8 mouse cellular contexts compared by ENCODE assay signal in genomic region chr5:121660897-121661254, GRCm38 (mm10). TPM values are rescaled to one million over a fixed set of nuclear protein-coding genes. Genes with fewer than 3 reads are reported as not detected.
DNase-seq lines count a peak whose midpoint lies in the region; ATAC-seq and TF ChIP-seq lines count a peak whose summit lies in the region.

No protein-coding gene starts in this region.

- H3K4me2 ChIP-seq in kidney, embryonic 15.5 days = peak overlapping the region; percentile 90
- H3K4me2 ChIP-seq in embryonic facial prominence, embryonic 14.5 days (ENCODE audit: low read depth, low read length) = peak overlapping the region; percentile 87
- H3K4me2 ChIP-seq in intestine, embryonic 15.5 days (replicated peaks) = peak overlapping the region; percentile 83

- ATAC-seq in kidney, embryonic 15.5 days (replicated peaks; ENCODE audit: low FRiP score) = peak; percentile 24; the same call in 1 of the 2 replicates
- ATAC-seq in embryonic facial prominence, embryonic 14.5 days (ENCODE audit: low read depth) = no peak
- ATAC-seq in intestine, embryonic 15.5 days = peak; percentile 32

- peaks cover 17% of the 10 kb centered on the region for H3K4me1 ChIP-seq in kidney, embryonic 15.5 days
- H3K4me1 ChIP-seq in ES-Bruce4 (ENCODE audit: control insufficient read depth, insufficient read depth, low read length) = no peaks in the 10 kb centered on the region
- peaks cover 10% of the 10 kb centered on the region for H3K4me1 ChIP-seq in embryonic facial prominence, embryonic 14.5 days (ENCODE audit: control insufficient read depth, insufficient read depth, low read length)
- H3K4me1 ChIP-seq in intestine, embryonic 15.5 days (replicated peaks) = peaks cover 9% of the 10 kb centered on the region
- H3K4me1 ChIP-seq in midbrain, embryonic 10.5 days = peaks cover 25% of the 10 kb centered on the region

- under 1% methylated on average over 25 of the region's 26 CpGs for WGBS in kidney, embryonic 15.5 days
- under 1% methylated on average over 24 of the region's 26 CpGs for WGBS in embryonic facial prominence, embryonic 14.5 days
- WGBS in intestine, embryonic 15.5 days = under 1% methylated on average over 26 of the region's 26 CpGs
- 2% methylated on average over 26 of the region's 26 CpGs for WGBS in midbrain, embryonic 10.5 days

- H3K36me3 ChIP-seq in kidney, embryonic 15.5 days = peaks cover 36% of the 10 kb centered on the region
- peaks cover 8% of the 10 kb centered on the region; the same call in 1 of the 2 replicates for H3K36me3 ChIP-seq in ES-Bruce4 (ENCODE audit: control insufficient read depth, insufficient read depth, low read length, poor library complexity, severe bottlenecking)
- peaks cover 33% of the 10 kb centered on the region for H3K36me3 ChIP-seq in embryonic facial prominence, embryonic 14.5 days (ENCODE audit: control insufficient read depth, insufficient read depth, low read length)
- peaks cover 3% of the 10 kb centered on the region for H3K36me3 ChIP-seq in intestine, embryonic 15.5 days
- peaks cover 34% of the 10 kb centered on the region for H3K36me3 ChIP-seq in midbrain, embryonic 10.5 days

- H3K9me3 ChIP-seq in kidney, embryonic 15.5 days (replicated peaks) = no peaks in the 10 kb centered on the region
- no peaks in the 10 kb centered on the region for H3K9me3 ChIP-seq in ES-Bruce4 (replicated peaks; ENCODE audit: control insufficient read depth, insufficient read depth, low read length, poor library complexity, severe bottlenecking)
- no peaks in the 10 kb centered on the region for H3K9me3 ChIP-seq in embryonic facial prominence, embryonic 14.5 days (ENCODE audit: control insufficient read depth, low read length)
- H3K9me3 ChIP-seq in intestine, embryonic 15.5 days = no peaks in the 10 kb centered on the region
- H3K9me3 ChIP-seq in midbrain, embryonic 10.5 days (replicated peaks) = no peaks in the 10 kb centered on the region

- H3K4me3 ChIP-seq in kidney, embryonic 15.5 days (replicated peaks) = peak overlapping the region; percentile 89
- H3K4me3 ChIP-seq in ES-Bruce4 (ENCODE audit: low read depth, low read length) = peak overlapping the region; percentile 95
- H3K4me3 ChIP-seq in embryonic facial prominence, embryonic 14.5 days (ENCODE audit: low read depth, low read length) = peak overlapping the region; percentile 98
- H3K4me3 ChIP-seq in intestine, embryonic 15.5 days (replicated peaks) = peak overlapping the region; percentile 98
- peak overlapping the region; percentile 86 for H3K4me3 ChIP-seq in midbrain, embryonic 10.5 days

- H3K9ac ChIP-seq in kidney, embryonic 15.5 days = peak overlapping the region; percentile 88
- peak overlapping the region; percentile 85 for H3K9ac ChIP-seq in ES-Bruce4 (ENCODE audit: low read depth, poor library complexity, severe bottlenecking)
- peak overlapping the region; percentile 93 for H3K9ac ChIP-seq in embryonic facial prominence, embryonic 14.5 days (ENCODE audit: low read depth, low read length)
- H3K9ac ChIP-seq in intestine, embryonic 15.5 days = peak overlapping the region; percentile 89

- no peaks in the 10 kb centered on the region for H3K27me3 ChIP-seq in kidney, embryonic 15.5 days
- H3K27me3 ChIP-seq in ES-Bruce4 (ENCODE audit: control insufficient read depth, insufficient read depth, low read length, poor library complexity, severe bottlenecking) = no peaks in the 10 kb centered on the region
- H3K27me3 ChIP-seq in embryonic facial prominence, embryonic 14.5 days (replicated peaks; ENCODE audit: control insufficient read depth, insufficient read depth, low read length) = no peaks in the 10 kb centered on the region
- H3K27me3 ChIP-seq in intestine, embryonic 15.5 days (replicated peaks) = no peaks in the 10 kb centered on the region
- H3K27me3 ChIP-seq in midbrain, embryonic 10.5 days (ENCODE audit: low read depth, poor library complexity, severe bottlenecking) = no peaks in the 10 kb centered on the region

- no peak for DNase-seq in kidney, adult 9 months
- DNase-seq in embryonic facial prominence, embryonic 14.5 days (ENCODE audit: low spot score) = no peak
- no peak for DNase-seq in midbrain, embryonic 10.5 days (ENCODE audit: low spot score)
- peak; percentile 47 for DNase-seq in thymus, postnatal 14 days
- no peak for DNase-seq in adrenal gland, postnatal 25 days

- no peak for TF ChIP-seq CTCF in ES-Bruce4 (IDR thresholded peaks at IDR 0.05; ENCODE audit: low read depth, low read length)

- no peak for TF ChIP-seq POLR2A in ES-Bruce4 (IDR thresholded peaks at IDR 0.05; ENCODE audit: insufficient read depth, low read length)

- no peak for TF ChIP-seq EP300 in ES-Bruce4 (IDR thresholded peaks at IDR 0.05; ENCODE audit: insufficient read depth, low read depth, low read length)

- H3K27ac ChIP-seq in kidney, embryonic 15.5 days = peak overlapping the region; percentile 83
- H3K27ac ChIP-seq in ES-Bruce4 (ENCODE audit: insufficient read depth, low read length) = no peak overlapping the region
- peak overlapping the region; percentile 52; the same call in 1 of the 2 replicates for H3K27ac ChIP-seq in embryonic facial prominence, embryonic 14.5 days (replicated peaks; ENCODE audit: low read depth, low read length)
- H3K27ac ChIP-seq in intestine, embryonic 15.5 days = peak overlapping the region; percentile 51; the same call in 1 of the 2 replicates
- H3K27ac ChIP-seq in midbrain, embryonic 10.5 days (replicated peaks) = peak overlapping the region; percentile 85

RNA-seq across cellular contexts. Expression of gene Brap, which starts 0.5 kb away (rescaled TPM):
- polyA plus RNA-seq in kidney, embryonic 15.5 days (2015; fragmentation: Nextera tagmentation; extraction: Ambion mirVana) = 35.0 and 36.1 TPM in 2 replicates
- polyA plus RNA-seq in ES-Bruce4 (2011; ENCODE audit: insufficient read depth, insufficient read length, low read depth, missing spikeins) = 31.9 and 34.4 TPM in 2 replicates
- 39.9 and 45.8 TPM in 2 replicates for polyA plus RNA-seq in embryonic facial prominence, embryonic 14.5 days (2014; fragmentation: Nextera tagmentation; extraction: Ambion mirVana)
- polyA plus RNA-seq in intestine, embryonic 15.5 days (2015; fragmentation: Nextera tagmentation; extraction: Ambion mirVana) = 31.7 and 34.0 TPM in 2 replicates
- 40.4 and 44.8 TPM in 2 replicates for polyA plus RNA-seq in midbrain, embryonic 10.5 days (2016; fragmentation: Nextera tagmentation; extraction: Ambion mirVana)
- total RNA-seq in adrenal gland, postnatal 25 days (2021) = 55.1 and 64.3 TPM in 2 replicates

RNA-seq across cellular contexts. Expression of gene Acad10, which starts 0.6 kb away (rescaled TPM):
- 3.1 and 3.6 TPM in 2 replicates for polyA plus RNA-seq in kidney, embryonic 15.5 days (2015; fragmentation: Nextera tagmentation; extraction: Ambion mirVana)
- 5.8 and 9.0 TPM in 2 replicates for polyA plus RNA-seq in ES-Bruce4 (2011; ENCODE audit: insufficient read depth, insufficient read length, low read depth, missing spikeins)
- polyA plus RNA-seq in embryonic facial prominence, embryonic 14.5 days (2014; fragmentation: Nextera tagmentation; extraction: Ambion mirVana) = 1.6 and 2.1 TPM in 2 replicates
- 4.6 and 6.9 TPM in 2 replicates for polyA plus RNA-seq in intestine, embryonic 15.5 days (2015; fragmentation: Nextera tagmentation; extraction: Ambion mirVana)
- polyA plus RNA-seq in midbrain, embryonic 10.5 days (2016; fragmentation: Nextera tagmentation; extraction: Ambion mirVana) = 3.7 and 3.9 TPM in 2 replicates
- total RNA-seq in adrenal gland, postnatal 25 days (2021) = 21.8 and 26.2 TPM in 2 replicates

RNA-seq across cellular contexts. Expression of gene Acad12, which starts 42.1 kb away (rescaled TPM):
- 2.8 and 3.0 TPM in 2 replicates for polyA plus RNA-seq in kidney, embryonic 15.5 days (2015; fragmentation: Nextera tagmentation; extraction: Ambion mirVana)
- 5.8 and 6.3 TPM in 2 replicates for polyA plus RNA-seq in ES-Bruce4 (2011; ENCODE audit: insufficient read depth, insufficient read length, low read depth, missing spikeins)
- 2.0 and 2.7 TPM in 2 replicates for polyA plus RNA-seq in embryonic facial prominence, embryonic 14.5 days (2014; fragmentation: Nextera tagmentation; extraction: Ambion mirVana)
- polyA plus RNA-seq in intestine, embryonic 15.5 days (2015; fragmentation: Nextera tagmentation; extraction: Ambion mirVana) = 2.9 and 3.1 TPM in 2 replicates
- polyA plus RNA-seq in midbrain, embryonic 10.5 days (2016; fragmentation: Nextera tagmentation; extraction: Ambion mirVana) = 2.1 TPM in 2 replicates
- total RNA-seq in adrenal gland, postnatal 25 days (2021) = 19.8 and 26.7 TPM in 2 replicates

RNA-seq across cellular contexts. Expression of gene Atxn2, which starts 50.3 kb away (rescaled TPM):
- 50.1 and 54.9 TPM in 2 replicates for polyA plus RNA-seq in kidney, embryonic 15.5 days (2015; fragmentation: Nextera tagmentation; extraction: Ambion mirVana)
- 269 and 284 TPM in 2 replicates for polyA plus RNA-seq in ES-Bruce4 (2011; ENCODE audit: insufficient read depth, insufficient read length, low read depth, missing spikeins)
- 65.4 and 68.6 TPM in 2 replicates for polyA plus RNA-seq in embryonic facial prominence, embryonic 14.5 days (2014; fragmentation: Nextera tagmentation; extraction: Ambion mirVana)
- polyA plus RNA-seq in intestine, embryonic 15.5 days (2015; fragmentation: Nextera tagmentation; extraction: Ambion mirVana) = 56.7 and 59.0 TPM in 2 replicates
- polyA plus RNA-seq in midbrain, embryonic 10.5 days (2016; fragmentation: Nextera tagmentation; extraction: Ambion mirVana) = 36.6 and 37.3 TPM in 2 replicates
- total RNA-seq in adrenal gland, postnatal 25 days (2021) = 172 and 216 TPM in 2 replicates
